Mouse (Mus musculus) liver, postnatal 0 days (tissue): Measurements from ENCODE around the gene Cdkn1a.

Source experiments
- CTCF ChIP-seq: sonication (generic); IDR thresholded peaks from 2 replicates; pipeline ENCODE4 v1.5.1; 2016; ENCODE audit warnings: antibody characterized with exemption, low read depth
- EP300 ChIP-seq: IDR thresholded peaks from 2 replicates; pipeline ENCODE4 v1.6.1; 2016; ENCODE audit warnings: antibody characterized with exemption, low read depth, mild to moderate bottlenecking

- TF ChIP-seq EP300: no peak
- no peak for TF ChIP-seq CTCF
These were observed 44.3 kb downstream of the Cdkn1a start for GRCm38 (mm10) chr17:29135066-29135465.
